Mouse (Mus musculus) T-helper 1 cell (primary cell): Measurements from ENCODE around the gene Ppl.

Source experiments
- in situ Hi-C: fragments of 300-600 bp; cut with MboI, MseI; formaldehyde crosslinking; loops from one replicate; pipeline ENCODE4 v1.15.1; 2025; ENCODE audit warnings: high pct_unique_total_duplicates

Gene Ppl

GRCm38 (mm10) chr16:5132401-5132801, at the start of gene Ppl:
Gene Ppl (minus strand): TSS chr16:5132421.
- in situ Hi-C loops, result no loop called here

- in situ Hi-C loops, result no loop called here
Observed at GRCm38 (mm10) chr16:5172636-5173035, 40.4 kb upstream of the Ppl start.

DNA sequence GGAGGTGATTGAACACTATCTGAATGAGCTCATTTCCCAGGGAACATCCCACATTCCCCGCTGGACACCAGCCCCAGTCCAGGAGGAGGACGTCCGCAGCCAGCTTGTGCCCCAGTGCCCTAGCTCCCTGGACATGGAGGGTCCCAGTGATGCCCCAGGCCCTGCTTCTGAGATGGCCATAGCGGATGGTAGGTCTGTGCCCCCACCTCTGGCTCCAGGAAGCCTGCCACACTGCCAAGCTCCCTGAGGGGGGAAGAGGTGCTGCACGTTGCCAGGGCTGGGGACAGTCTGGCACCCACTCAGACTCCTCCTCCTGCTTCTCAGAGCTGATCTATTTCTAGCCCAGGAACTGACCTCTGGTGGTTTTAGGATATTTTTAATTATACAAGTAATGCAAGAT, 36.6 kb upstream of the Ppl start:
- in situ Hi-C loops, result no loop called here

DNA sequence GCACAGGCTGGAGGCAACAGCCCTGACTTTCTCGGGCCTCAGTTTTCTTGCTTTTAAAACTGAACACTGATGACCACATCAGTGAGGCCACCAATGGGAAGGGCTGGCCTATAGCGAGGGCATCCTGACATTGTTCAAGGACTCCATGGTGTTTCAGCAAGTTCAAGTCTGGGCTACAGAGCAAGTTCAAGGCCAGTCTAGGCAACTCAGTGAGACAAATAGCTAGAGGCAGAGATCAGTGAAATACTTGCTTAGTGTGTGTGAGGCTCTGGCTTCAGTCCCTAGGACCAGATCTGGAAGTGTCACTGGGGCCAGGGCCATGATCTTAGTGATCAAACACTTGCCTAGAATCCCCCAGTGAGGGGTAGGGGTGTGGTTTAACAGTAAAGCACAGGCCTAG, 35.8 kb upstream of the Ppl start:
- in situ Hi-C loops, result no loop called here

GRCm38 (mm10) chr16:5164327-5164726, 32.1 kb upstream of the Ppl start:
- in situ Hi-C loops, result no loop called here

GRCm38 (mm10) chr16:5159248-5159647, 27.0 kb upstream of the Ppl start:
- in situ Hi-C loops, result no loop called here

- in situ Hi-C loops, result no loop called here
Observed at GRCm38 (mm10) chr16:5157113-5157512, 24.9 kb upstream of the Ppl start.

- in situ Hi-C loops, result no loop called here
Observed at GRCm38 (mm10) chr16:5156495-5156894, 24.3 kb upstream of the Ppl start.

DNA sequence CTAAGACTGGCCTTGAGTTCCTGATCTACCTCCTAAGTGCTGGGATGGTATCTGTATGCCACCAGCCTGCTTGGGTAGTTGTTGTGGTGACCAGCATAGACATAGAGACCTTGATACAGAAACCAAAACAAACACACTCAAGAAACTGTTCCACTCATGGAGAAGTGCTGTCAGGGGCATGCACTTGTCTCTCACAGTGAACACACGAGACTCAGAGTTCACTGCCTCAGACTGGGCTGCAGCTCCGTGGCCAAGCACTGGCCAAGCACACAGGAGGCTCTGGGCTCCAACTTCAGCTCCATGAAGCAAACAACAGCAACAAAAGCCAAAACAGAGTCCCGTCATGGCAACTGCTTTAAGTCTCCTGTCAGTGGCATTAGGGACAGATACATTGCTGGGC, 22.8 kb upstream of the Ppl start:
- in situ Hi-C loops, result no loop called here

DNA sequence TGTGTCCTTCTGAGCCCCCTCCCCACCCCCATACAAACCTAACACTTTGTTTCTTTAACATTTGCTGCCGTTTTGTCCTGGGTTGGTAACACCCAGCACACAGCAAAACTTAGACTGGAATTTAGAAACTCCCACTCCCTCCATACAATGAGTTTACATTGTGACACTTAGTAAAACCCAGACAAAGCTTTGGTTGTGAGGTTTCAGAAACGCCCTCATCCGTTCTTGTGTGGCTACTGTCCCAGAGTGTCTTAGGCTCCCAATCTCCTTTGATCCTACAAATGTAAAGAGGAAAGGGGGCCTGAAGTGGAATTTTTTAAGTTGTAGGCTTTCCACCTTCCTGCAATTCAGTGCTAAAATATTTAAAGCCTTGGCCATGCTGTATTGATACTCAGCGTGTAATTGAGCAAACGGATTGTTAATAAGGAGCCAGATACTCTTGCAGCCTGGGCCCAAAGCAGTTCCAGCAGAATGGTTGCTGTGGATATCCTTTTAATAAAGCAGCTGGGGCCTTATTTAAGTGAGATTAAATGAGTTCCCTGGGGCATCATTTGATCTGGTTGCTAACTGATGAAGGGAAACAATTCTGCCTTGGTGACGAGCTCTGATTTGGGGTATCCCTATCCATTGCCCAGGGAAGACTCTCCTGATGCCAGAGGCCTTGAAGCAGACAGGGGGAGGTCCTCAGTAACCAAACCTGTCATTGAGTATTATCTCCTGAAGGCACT, 21.2 kb upstream of the Ppl start:
- in situ Hi-C loops, result no loop called here

- in situ Hi-C loops, result no loop called here
Observed at GRCm38 (mm10) chr16:5150544-5150943, 18.3 kb upstream of the Ppl start.

DNA sequence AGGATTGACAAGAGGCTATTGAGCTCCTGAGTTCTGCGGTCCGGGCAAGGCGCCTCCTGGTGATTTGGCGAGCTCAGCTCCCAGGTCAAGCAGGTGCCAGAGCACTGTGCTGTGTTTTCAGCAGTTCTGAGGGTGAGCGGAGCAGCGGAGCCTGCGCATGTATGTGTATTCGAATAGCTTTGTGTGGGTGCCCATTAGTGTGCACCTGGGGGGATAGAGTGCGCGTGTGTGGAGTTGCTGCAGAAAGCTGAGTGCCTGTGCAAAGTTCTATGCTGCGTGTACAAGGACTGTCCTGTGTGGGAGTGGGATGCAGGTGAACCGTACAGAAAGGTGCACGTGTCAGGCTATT, 14.8 kb upstream of the Ppl start, which contains the start of gene Sec14l5:
TSS of gene Sec14l5 (plus strand) at position 73 of the 349 bp plus-strand sequence.
- in situ Hi-C loops, result loop anchor here (10.0 kb wide), 1 partner anchor 362 kb away; no protein-coding TSS in a partner anchor

- in situ Hi-C loops, result loop anchor here (10.0 kb wide), 1 partner anchor 362 kb away; no protein-coding TSS in a partner anchor
Observed at GRCm38 (mm10) chr16:5146367-5147036, 14.3 kb upstream of the Ppl start.

- in situ Hi-C loops, result loop anchor here (10.0 kb wide), 1 partner anchor 361 kb away; no protein-coding TSS in a partner anchor
Observed at GRCm38 (mm10) chr16:5145570-5145969, 13.3 kb upstream of the Ppl start.

- in situ Hi-C loops, result loop anchor here (5.0 to 10.0 kb wide), 2 partner anchors 152 to 355 kb away; no protein-coding TSS in a partner anchor
Observed at GRCm38 (mm10) chr16:5139741-5140140, 7.5 kb upstream of the Ppl start.

DNA sequence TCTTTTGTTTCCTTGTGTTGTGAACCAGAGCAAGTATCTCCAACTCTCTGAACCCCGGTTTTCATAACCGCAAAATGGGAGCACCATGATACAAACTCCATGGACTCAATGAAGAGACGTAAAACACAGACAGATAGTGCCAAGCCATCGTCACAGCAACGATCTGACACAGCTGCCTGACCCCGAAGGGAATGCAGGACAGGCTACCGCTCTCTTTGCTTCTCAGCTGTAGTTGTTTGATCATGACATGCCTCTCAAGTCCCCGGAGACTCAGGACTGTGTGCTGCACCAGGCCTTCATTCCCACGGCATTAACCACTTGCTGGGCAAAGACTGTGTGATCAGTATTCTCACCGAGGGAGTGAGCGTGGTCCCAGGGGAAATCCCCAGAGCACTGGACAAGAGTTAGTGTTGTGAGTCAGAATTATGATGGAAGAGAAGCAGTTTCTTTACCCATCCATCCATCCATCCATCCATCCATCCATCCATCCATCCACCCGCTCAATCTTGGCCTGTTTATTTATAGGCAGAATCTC, 4.9 kb upstream of the Ppl start:
- in situ Hi-C loops, result no loop called here

DNA sequence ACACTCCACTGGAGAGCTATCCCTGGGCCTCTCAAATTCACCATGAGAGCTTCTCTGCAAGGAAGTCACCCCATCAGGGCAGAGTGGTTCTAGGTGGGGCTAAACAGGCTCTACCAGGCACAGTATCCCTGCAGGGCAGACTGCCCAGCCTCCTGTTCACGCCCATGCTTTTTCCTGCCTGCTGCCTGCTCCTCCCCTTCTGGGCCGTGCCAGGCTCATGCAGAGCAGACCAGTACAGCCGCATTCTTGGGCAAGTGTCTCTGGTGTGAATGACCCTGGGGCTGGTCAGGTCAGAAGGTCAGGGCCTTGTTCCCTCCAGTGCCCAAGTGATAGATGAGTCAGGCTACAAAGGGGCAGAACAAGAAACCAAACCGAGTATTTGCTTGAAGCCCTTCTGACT, 4.3 kb upstream of the Ppl start:
- in situ Hi-C loops, result no loop called here

DNA sequence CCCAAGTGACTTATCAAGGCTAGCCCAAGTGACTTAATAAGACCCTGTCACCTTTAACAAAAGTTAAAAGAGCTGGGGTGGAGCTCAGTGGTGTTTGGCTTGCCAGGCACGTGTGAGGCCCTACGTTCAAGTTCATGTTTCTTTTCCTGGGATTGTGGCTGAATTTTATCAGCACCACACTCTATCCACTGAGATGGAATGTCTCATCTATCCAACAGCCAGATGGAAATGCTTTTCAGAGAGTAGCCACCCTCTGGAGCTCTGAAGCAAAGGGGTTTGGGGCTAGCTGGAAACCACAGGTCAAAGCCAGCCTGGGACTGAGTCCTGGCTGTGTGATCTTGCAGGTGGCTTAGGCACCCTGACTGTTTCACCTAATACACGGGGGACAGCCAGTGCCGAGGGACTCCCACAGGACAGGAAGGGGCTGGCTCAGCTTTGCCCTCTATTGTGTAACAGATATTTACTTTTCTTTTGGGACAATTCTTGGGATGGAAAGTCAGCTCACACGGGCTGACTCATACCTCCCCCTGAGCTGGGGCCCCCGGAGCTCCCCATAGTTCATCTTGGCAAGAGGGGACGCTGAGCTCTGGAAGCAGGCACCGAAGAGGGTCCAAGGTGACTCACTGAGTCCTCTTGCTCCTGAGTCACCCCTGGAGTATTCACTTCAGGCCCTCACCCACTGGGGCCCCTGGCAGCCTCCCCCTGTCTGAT, 3.5 kb upstream of the Ppl start:
- in situ Hi-C loops, result no loop called here

GRCm38 (mm10) chr16:5134623-5135330, 2.6 kb upstream of the Ppl start:
- in situ Hi-C loops, result no loop called here

DNA sequence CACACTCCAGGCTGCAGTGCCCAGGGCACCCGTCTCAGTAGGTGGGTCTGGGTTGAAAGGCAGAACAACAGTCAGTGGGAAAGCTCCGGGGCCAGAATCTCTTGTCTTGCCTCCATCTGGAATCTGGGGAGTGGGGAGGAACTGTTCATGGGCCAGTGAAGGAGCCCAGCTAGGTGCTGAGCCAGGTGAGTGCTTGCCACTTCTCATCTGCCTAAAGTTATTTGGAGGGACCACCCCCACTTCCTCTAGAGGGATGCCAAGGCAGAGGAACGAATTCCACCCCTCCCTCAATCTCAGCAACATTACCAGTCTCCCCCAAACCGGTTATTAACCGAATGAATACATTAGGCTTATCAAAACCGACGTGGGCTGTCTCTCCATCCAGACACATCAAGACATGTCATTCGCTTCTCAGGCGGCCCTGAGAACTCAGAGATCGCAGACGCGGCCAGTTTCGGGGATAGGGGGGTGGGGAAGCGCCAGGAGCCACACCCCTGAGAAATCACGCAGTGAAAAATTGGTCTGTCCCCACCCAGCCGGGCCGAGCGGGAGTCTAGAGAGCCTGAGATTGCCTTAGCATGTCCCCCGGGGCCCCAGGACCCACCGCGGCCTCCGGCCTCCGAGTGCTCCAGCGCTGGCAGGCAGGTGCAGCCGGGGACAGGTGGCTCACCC, 834 bp downstream of the Ppl start:
- in situ Hi-C loops, result no loop called here

GRCm38 (mm10) chr16:5130766-5131165, 1.5 kb downstream of the Ppl start:
- in situ Hi-C loops, result no loop called here
